Mouse (Mus musculus) brain, embryonic 14.5 days (tissue): ENCODE measurements around the gene Myh11.

Source experiments
- CTCF ChIP-seq: fragments of 200-500 bp; IDR thresholded peaks from 2 replicates; pipeline ENCODE4 v1.5.1; 2012; ENCODE audit warnings: inconsistent platforms, mild to moderate bottlenecking, moderate library complexity, borderline replicate concordance; ENCODE audit not compliant: insufficient read depth, insufficient read length; ENCODE audit errors: extremely low read depth
- POLR2A ChIP-seq: fragments of 200-500 bp; IDR thresholded peaks from 2 replicates; pipeline ENCODE4 v1.6.1; 2012; ENCODE audit warnings: mild to moderate bottlenecking, inconsistent platforms, borderline replicate concordance; ENCODE audit not compliant: poor library complexity, insufficient read depth, insufficient read length, severe bottlenecking; ENCODE audit errors: extremely low read depth

- no peak for TF ChIP-seq CTCF
- no peak for TF ChIP-seq POLR2A
These were observed 15.3 kb upstream of the Myh11 start for GRCm38 (mm10) chr16:14306451-14306850.
